Mouse (Mus musculus): ENCODE measurements around the gene Ube2g1. TPM values are rescaled to one million over a fixed set of nuclear protein-coding genes. Genes with fewer than 3 reads are reported as not detected.

Ube2g1 gene
- polyA plus RNA-seq (2015; fragmentation: Nextera tagmentation; extraction: Ambion mirVana): 65.8 and 67.1 TPM in 2 replicates

DNA sequence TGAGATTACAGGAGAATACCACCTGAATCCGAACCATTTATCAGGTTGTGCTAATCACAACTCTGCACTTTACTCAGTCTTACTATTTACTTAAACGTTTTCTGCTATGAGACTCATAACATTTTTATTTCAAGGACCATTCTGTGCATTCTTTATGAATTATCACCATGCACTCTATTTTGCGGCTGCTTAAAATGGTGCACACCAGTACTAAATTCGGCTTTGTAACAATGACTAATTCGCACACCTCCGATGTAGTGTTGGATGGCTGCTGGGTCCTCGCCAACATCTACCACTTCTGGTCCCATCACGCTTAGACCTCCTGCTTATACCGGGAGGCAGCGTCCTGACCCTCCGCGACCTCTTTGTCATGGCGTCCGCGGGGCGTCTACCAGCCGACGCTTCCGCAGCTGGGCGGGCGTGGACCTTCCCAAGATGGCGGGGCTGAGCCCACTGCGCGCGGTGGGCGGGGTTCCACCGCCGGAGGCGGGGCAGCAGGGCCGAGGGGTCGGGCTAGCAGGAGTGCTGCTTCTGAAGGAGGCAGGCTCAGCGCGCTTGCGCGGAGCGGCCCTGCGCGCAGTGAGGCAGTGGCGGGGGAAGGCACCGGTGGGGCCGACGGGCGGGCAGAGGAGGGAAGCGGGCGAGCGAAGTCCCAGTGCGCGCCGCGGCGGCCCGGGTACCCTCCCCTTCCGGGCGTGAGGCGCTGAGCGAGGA, at the start of gene Ube2g1:
Gene Ube2g1, plus strand, starts transcription at position 590 of the 714 bp plus-strand sequence.
- Histone ChIP-seq H3K4me1 (ENCODE audit: insufficient read depth, low read length) (peaks cover 8% of the 10 kb centered on the region), H3K36me3 (ENCODE audit: insufficient read depth, low read length) (no peaks in the 10 kb centered on the region), H3K4me2 (replicated peaks; ENCODE audit: low read depth, low read length) (peak within 1 kb of the TSS; percentile 76), H3K27me3 (ENCODE audit: insufficient read depth, low read length) (no peaks in the 10 kb centered on the region), H3K4me3 (ENCODE audit: low read length) (peak within 1 kb of the TSS; percentile 97), H3K9me3 (ENCODE audit: low read length) (no peaks in the 10 kb centered on the region), H3K9ac (replicated peaks; ENCODE audit: low read length) (peak within 1 kb of the TSS; percentile 98), H3K27ac (ENCODE audit: low read length) (peak within 1 kb of the TSS; percentile 99)
- ATAC-seq (ENCODE audit: low FRiP score, low TSS enrichment): peak; percentile 96
- WGBS: 2% methylated on average over 50 of the region's 56 CpGs

DNA sequence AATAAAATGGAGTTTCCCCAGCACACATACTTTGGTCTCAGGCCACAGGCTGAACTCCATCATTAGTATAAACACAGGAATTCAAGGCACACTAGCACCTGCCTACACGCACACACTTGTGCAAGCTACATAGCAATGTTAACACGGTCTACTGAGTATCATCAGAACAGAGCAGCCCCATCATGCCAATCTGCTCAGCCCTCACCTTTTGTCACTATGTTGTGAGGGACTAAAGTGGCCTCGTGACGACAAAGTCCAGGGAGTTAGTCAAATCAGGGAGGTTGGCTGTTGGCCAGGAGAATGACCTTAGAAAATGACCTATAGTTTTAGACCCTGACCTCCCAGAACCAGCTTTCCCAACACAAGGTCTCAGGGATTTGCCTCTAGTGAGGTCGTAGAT, 48.9 kb upstream of the Ube2g1 start:
- Histone ChIP-seq H3K27ac (ENCODE audit: low read length) (no peak overlapping the region), H3K27me3 (ENCODE audit: insufficient read depth, low read length) (no peaks in the 10 kb centered on the region), H3K36me3 (ENCODE audit: insufficient read depth, low read length) (no peaks in the 10 kb centered on the region), H3K4me2 (replicated peaks; ENCODE audit: low read depth, low read length) (no peak overlapping the region), H3K9me3 (ENCODE audit: low read length) (no peaks in the 10 kb centered on the region), H3K9ac (replicated peaks; ENCODE audit: low read length) (no peak overlapping the region), H3K4me3 (ENCODE audit: low read length) (no peak overlapping the region), H3K4me1 (ENCODE audit: insufficient read depth, low read length) (no peaks in the 10 kb centered on the region)
- no peak for ATAC-seq (ENCODE audit: low FRiP score, low TSS enrichment)
- 73% methylated on average over 5 of the region's 5 CpGs for WGBS

DNA sequence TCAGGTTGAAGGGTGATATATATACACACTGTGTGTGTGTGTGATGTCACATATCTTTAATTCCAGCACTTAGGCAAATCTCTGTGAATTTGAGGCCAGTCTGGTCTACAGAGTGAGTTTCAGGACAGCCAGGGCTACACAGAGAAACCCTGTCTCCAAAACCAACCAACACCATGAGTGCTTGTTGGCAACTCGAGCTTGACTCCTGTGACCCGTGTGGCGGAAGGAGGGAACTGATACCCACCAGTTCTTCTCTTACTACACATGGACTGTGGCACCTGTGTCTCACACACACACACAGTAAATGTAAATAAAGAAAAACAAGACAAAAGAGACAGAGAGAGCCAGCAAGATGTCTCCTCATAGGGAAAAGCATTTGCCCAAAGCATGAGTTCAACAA, 46.4 kb upstream of the Ube2g1 start:
- no peak overlapping the region for H3K9ac ChIP-seq (replicated peaks; ENCODE audit: low read length)
- H3K9me3 ChIP-seq (ENCODE audit: low read length): no peaks in the 10 kb centered on the region
- WGBS: 56% methylated on average over 3 of the region's 3 CpGs
- H3K27ac ChIP-seq (ENCODE audit: low read length): no peak overlapping the region
- no peaks in the 10 kb centered on the region for H3K27me3 ChIP-seq (ENCODE audit: insufficient read depth, low read length)
- H3K4me1 ChIP-seq (ENCODE audit: insufficient read depth, low read length): no peaks in the 10 kb centered on the region
- H3K4me2 ChIP-seq (replicated peaks; ENCODE audit: low read depth, low read length): no peak overlapping the region
- ATAC-seq (ENCODE audit: low FRiP score, low TSS enrichment): no peak
- H3K4me3 ChIP-seq (ENCODE audit: low read length): no peak overlapping the region
- no peaks in the 10 kb centered on the region for H3K36me3 ChIP-seq (ENCODE audit: insufficient read depth, low read length)

DNA sequence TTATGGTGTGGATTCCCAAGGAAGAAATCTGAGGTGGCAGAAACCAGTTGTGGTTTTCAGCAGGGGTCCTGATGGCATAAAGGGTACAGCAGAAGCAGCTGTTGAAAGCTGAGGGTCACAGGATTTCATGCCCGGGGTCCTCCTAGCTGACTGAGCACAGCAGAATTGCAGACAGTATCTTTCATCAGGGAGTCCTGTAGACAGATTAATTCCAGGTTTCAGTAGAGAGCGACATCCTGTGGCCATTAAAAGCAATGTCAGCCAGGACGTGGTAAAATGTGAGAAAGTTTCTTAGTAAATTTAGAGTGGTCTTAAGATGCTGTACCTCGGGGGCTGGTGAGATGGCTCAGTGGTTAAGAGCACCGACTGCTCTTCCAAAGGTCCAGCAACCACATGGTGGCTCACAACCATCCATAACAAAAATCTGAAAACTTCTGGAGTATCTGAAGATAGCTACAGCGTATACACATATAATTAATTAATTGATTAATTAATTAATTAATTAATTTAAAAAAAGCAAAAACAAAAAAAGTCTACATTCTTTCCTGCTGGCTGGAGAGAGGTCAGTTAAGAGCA, 42.8 kb upstream of the Ube2g1 start:
- no peaks in the 10 kb centered on the region for H3K27me3 ChIP-seq (ENCODE audit: insufficient read depth, low read length)
- H3K36me3 ChIP-seq (ENCODE audit: insufficient read depth, low read length): no peaks in the 10 kb centered on the region
- WGBS: 21% methylated on average over 6 of the region's 6 CpGs
- H3K27ac ChIP-seq (ENCODE audit: low read length): no peak overlapping the region
- no peak overlapping the region for H3K4me3 ChIP-seq (ENCODE audit: low read length)
- H3K4me2 ChIP-seq (replicated peaks; ENCODE audit: low read depth, low read length): no peak overlapping the region
- no peaks in the 10 kb centered on the region for H3K9me3 ChIP-seq (ENCODE audit: low read length)
- ATAC-seq (ENCODE audit: low FRiP score, low TSS enrichment): peak; percentile 25; the same call in 1 of the 2 replicates
- H3K4me1 ChIP-seq (ENCODE audit: insufficient read depth, low read length): peaks cover 6% of the 10 kb centered on the region; the same call in 1 of the 2 replicates
- no peak overlapping the region for H3K9ac ChIP-seq (replicated peaks; ENCODE audit: low read length)

DNA sequence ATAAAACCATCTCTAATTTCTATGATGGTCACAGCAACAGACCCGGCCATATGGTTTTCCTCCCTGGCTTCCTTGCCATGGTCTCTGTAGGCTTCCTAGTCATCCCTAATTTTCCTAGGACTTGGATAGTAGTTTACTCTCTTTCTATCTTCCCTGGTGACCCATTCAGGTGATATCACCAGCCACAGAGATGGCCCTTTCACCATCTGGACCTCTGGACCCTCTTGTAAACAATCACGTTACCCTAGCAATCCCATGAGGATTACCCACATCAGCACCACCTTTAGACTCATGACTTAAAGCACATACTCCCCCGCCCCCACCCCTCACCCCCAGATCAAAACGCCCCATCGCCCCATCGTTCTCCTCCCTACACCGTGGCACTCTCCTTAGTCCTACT, 40.8 kb upstream of the Ube2g1 start:
- no peak overlapping the region for H3K27ac ChIP-seq (ENCODE audit: low read length)
- H3K4me3 ChIP-seq (ENCODE audit: low read length): no peak overlapping the region
- H3K27me3 ChIP-seq (ENCODE audit: insufficient read depth, low read length): no peaks in the 10 kb centered on the region
- no peak overlapping the region for H3K4me2 ChIP-seq (replicated peaks; ENCODE audit: low read depth, low read length)
- WGBS: 62% methylated on average over 7 of the region's 7 CpGs
- no peaks in the 10 kb centered on the region for H3K9me3 ChIP-seq (ENCODE audit: low read length)
- no peak for ATAC-seq (ENCODE audit: low FRiP score, low TSS enrichment)
- H3K9ac ChIP-seq (replicated peaks; ENCODE audit: low read length): no peak overlapping the region
- H3K4me1 ChIP-seq (ENCODE audit: insufficient read depth, low read length): peaks cover 11% of the 10 kb centered on the region
- no peaks in the 10 kb centered on the region for H3K36me3 ChIP-seq (ENCODE audit: insufficient read depth, low read length)

DNA sequence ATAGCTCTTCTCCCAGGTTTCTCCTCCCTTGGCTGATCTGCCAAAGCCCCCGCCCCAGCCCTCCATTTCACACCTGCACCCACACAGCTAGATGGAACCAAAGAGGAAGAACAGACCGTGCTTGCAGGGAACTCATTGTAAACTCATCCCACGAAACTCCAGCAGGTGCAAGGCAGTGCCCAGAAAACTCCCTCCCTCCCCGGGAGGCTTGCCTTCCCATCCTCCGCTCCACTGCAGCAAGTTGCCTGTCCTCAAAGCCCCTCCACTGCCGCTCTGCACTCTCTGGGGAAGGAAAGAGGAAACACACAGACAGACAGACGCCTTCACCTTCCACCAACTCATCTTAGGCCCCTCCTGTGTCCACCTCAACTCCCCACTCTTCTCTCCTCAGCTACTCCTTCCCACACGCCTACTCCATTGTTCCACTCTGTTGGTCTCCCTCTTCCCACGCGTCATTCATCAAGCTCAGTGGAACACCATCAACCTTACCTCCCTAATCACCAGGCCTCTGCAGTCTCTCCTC, 40.2 kb upstream of the Ube2g1 start:
- Histone ChIP-seq H3K9me3 (ENCODE audit: low read length) (no peaks in the 10 kb centered on the region), H3K4me2 (replicated peaks; ENCODE audit: low read depth, low read length) (peak overlapping the region; percentile 13; the same call in 1 of the 2 replicates), H3K27ac (ENCODE audit: low read length) (no peak overlapping the region), H3K9ac (replicated peaks; ENCODE audit: low read length) (no peak overlapping the region), H3K4me1 (ENCODE audit: insufficient read depth, low read length) (peaks cover 11% of the 10 kb centered on the region), H3K27me3 (ENCODE audit: insufficient read depth, low read length) (no peaks in the 10 kb centered on the region), H3K4me3 (ENCODE audit: low read length) (no peak overlapping the region), H3K36me3 (ENCODE audit: insufficient read depth, low read length) (no peaks in the 10 kb centered on the region)
- WGBS: 20% methylated on average over 10 of the region's 10 CpGs
- ATAC-seq (ENCODE audit: low FRiP score, low TSS enrichment): peak; percentile 50

DNA sequence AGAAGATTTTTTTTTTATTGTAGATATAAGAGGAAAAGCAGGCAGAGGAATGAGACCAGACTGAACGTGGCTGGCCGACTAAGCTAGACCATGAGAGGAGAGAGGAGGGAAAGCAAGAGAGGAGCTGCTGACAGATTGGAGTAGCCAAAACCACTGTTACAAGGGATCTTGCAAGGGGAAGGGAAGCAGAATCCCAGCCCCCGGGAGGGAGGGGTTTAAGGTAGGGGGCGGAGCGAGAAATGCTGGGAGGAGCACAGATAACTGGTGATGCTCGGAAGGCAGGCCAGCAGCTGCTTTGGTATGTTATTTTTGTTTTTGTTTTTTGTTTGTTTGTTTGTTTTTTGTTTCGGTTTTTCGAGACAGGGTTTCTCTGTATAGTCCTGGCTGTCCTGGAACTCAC, 38.0 kb upstream of the Ube2g1 start:
- H3K27ac ChIP-seq (ENCODE audit: low read length): no peak overlapping the region
- no peak overlapping the region for H3K4me3 ChIP-seq (ENCODE audit: low read length)
- H3K9me3 ChIP-seq (ENCODE audit: low read length): no peaks in the 10 kb centered on the region
- no peak for ATAC-seq (ENCODE audit: low FRiP score, low TSS enrichment)
- no peak overlapping the region for H3K4me2 ChIP-seq (replicated peaks; ENCODE audit: low read depth, low read length)
- H3K27me3 ChIP-seq (ENCODE audit: insufficient read depth, low read length): no peaks in the 10 kb centered on the region
- no peak overlapping the region for H3K9ac ChIP-seq (replicated peaks; ENCODE audit: low read length)
- peaks cover 11% of the 10 kb centered on the region for H3K4me1 ChIP-seq (ENCODE audit: insufficient read depth, low read length)
- no peaks in the 10 kb centered on the region for H3K36me3 ChIP-seq (ENCODE audit: insufficient read depth, low read length)
- 56% methylated on average over 8 of the region's 8 CpGs for WGBS

DNA sequence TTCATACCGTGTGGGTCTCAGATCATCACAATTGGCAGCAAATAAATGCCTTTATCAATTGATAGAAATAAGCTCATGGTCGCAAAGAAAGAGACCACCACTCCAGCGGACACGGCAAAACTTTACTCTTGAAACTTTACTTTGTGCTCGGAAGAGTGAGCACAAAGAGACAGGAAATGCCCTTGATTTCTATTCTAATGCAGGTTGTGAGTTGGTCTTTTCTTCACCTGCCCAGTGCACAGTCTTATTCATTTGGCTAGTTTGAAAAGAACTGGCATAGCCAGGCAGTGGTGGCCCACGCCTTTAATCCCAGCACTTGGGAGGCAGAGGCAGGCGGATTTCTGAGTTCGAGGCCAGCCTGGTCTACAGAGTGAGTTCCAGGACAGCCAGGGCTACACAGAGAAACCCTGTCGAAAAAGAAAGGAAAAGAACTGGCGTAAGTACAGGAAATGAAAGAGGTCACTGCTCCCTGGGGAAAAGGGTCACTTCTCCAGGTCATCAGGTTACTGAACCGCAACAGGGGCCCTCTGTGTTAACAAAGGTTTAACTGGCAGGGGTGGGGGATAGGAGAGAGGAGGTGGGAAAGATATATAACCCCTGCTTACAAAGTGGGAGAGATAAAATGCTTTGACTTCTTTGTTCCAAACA, 37.3 kb upstream of the Ube2g1 start:
- H3K4me2 ChIP-seq (replicated peaks; ENCODE audit: low read depth, low read length): no peak overlapping the region
- no peaks in the 10 kb centered on the region for H3K9me3 ChIP-seq (ENCODE audit: low read length)
- H3K36me3 ChIP-seq (ENCODE audit: insufficient read depth, low read length): no peaks in the 10 kb centered on the region
- no peak for ATAC-seq (ENCODE audit: low FRiP score, low TSS enrichment)
- no peaks in the 10 kb centered on the region for H3K27me3 ChIP-seq (ENCODE audit: insufficient read depth, low read length)
- H3K9ac ChIP-seq (replicated peaks; ENCODE audit: low read length): no peak overlapping the region
- H3K27ac ChIP-seq (ENCODE audit: low read length): no peak overlapping the region
- H3K4me1 ChIP-seq (ENCODE audit: insufficient read depth, low read length): peaks cover 11% of the 10 kb centered on the region
- H3K4me3 ChIP-seq (ENCODE audit: low read length): no peak overlapping the region
- WGBS: 68% methylated on average over 11 of the region's 11 CpGs

DNA sequence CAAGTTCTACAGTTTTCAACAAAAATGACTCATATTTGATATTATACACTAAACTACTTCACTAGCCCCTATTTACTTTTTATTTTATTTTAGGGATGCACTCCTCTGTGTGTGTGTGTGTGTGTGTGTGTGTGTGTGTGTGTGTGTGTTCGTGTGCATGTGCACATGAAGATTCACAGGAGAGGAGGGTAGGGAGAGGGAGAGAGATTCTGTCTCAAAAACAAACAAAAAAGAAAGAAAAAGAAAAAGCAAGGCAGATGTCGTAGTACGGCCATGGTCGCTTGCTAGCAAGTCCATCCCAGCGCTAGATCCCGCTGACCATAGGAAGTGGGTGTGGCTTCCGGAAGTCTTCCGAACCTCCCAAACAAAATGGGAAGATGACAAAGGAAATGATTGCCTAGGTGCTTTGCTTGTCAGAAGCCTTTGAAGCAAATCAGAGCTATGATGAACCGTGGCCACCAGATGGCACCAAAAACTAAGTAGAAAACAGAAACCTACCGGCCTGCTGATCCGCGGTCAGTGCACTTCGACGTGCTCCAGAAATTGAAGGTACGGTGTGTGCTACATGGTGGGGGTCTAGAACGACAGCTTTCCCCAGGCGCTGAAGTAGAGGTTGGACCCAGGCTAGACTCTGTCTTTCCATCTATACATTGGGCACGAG, 36.6 kb upstream of the Ube2g1 start:
- ATAC-seq (ENCODE audit: low FRiP score, low TSS enrichment): peak; percentile 66
- H3K9me3 ChIP-seq (ENCODE audit: low read length): no peaks in the 10 kb centered on the region

More for the DNA sequence above, 36.6 kb upstream of the Ube2g1 start:
- Histone ChIP-seq H3K27me3 (ENCODE audit: insufficient read depth, low read length) (no peaks in the 10 kb centered on the region), H3K4me1 (ENCODE audit: insufficient read depth, low read length) (peaks cover 11% of the 10 kb centered on the region), H3K36me3 (ENCODE audit: insufficient read depth, low read length) (no peaks in the 10 kb centered on the region), H3K27ac (ENCODE audit: low read length) (no peak overlapping the region), H3K4me2 (replicated peaks; ENCODE audit: low read depth, low read length) (peak overlapping the region; percentile 50), H3K4me3 (ENCODE audit: low read length) (peak overlapping the region; percentile 28), H3K9ac (replicated peaks; ENCODE audit: low read length) (no peak overlapping the region; the same call in 1 of the 2 replicates)
- 2% methylated on average over 18 of the region's 18 CpGs for WGBS

Measured in kidney, embryonic 16.5 days (tissue).